Mouse (Mus musculus): ENCODE measurements around the gene Tatdn3.

The Tatdn3 gene

GRCm38 (mm10) chr1:190996346-190996877 lies 66.3 kb downstream of the Tatdn3 start:
- in situ Hi-C loops (cut with MboI; ENCODE audit: unreplicated experiment in 2 of 2), result no loop called here

All from v-Abl transformed pro-B cells (cell line).